Mouse (Mus musculus): ENCODE data around the gene Yju2. TPM values are rescaled to one million over a fixed set of nuclear protein-coding genes. Genes with fewer than 3 reads are reported as not detected.

Gene Yju2
- polyA plus RNA-seq, 1 experiment from 2014 or later, result 28.2 TPM

GRCm38 (mm10) chr17:55952447-55953027 lies 6.4 kb upstream of the Yju2 start, which contains the start of gene Ebi3:
Gene Ebi3 (plus strand): TSS chr17:55952640.
- H3K27me3 ChIP-seq, result peaks cover 31% of the 10 kb centered on the region
- H3K27ac ChIP-seq, result no peak within 1 kb of the TSS
- no peak within 1 kb of the TSS for H3K4me3 ChIP-seq (replicated peaks)
- no peaks in the 10 kb centered on the region for H3K9me3 ChIP-seq
- peaks cover 17% of the 10 kb centered on the region for H3K4me1 ChIP-seq (replicated peaks)
- whole genome bisulfite sequencing, result 78% methylated on average over 6 of the region's 6 CpGs
- H3K36me3 ChIP-seq, result no peaks in the 10 kb centered on the region
- ATAC-seq, result no peak
- H3K9ac ChIP-seq (replicated peaks), result no peak within 1 kb of the TSS
- H3K4me2 ChIP-seq (replicated peaks), result no peak within 1 kb of the TSS

GRCm38 (mm10) chr17:55953751-55954150 lies 5.1 kb upstream of the Yju2 start:
- Histone ChIP-seq H3K4me2 (replicated peaks) (no peak overlapping the region), H3K4me3 (replicated peaks) (no peak overlapping the region), H3K9me3 (no peaks in the 10 kb centered on the region), H3K9ac (replicated peaks) (no peak overlapping the region), H3K27me3 (peaks cover 31% of the 10 kb centered on the region), H3K36me3 (no peaks in the 10 kb centered on the region), H3K27ac (no peak overlapping the region), H3K4me1 (replicated peaks) (peaks cover 29% of the 10 kb centered on the region)
- WGBS, result 82% methylated on average over 6 of the region's 6 CpGs
- no peak for ATAC-seq

- H3K27ac ChIP-seq, result no peak overlapping the region
- 35% methylated on average over 16 of the region's 16 CpGs for WGBS
- no peak for ATAC-seq
- no peak overlapping the region for H3K4me3 ChIP-seq (replicated peaks)
- 0 out of 2 replicates have a peak overlapping the region, but pooled peaks have one; percentile 14 for H3K9ac ChIP-seq (replicated peaks)
- H3K9me3 ChIP-seq, result no peaks in the 10 kb centered on the region
- no peak overlapping the region for H3K4me2 ChIP-seq (replicated peaks)
- peaks cover 31% of the 10 kb centered on the region for H3K27me3 ChIP-seq
- H3K36me3 ChIP-seq, result no peaks in the 10 kb centered on the region
- H3K4me1 ChIP-seq (replicated peaks), result peaks cover 29% of the 10 kb centered on the region
Observed at GRCm38 (mm10) chr17:55954229-55954628, 4.7 kb upstream of the Yju2 start.

GRCm38 (mm10) chr17:55956129-55956528 lies 2.8 kb upstream of the Yju2 start:
- Histone ChIP-seq H3K4me1 (replicated peaks) (peaks cover 37% of the 10 kb centered on the region), H3K4me2 (replicated peaks) (peak overlapping the region; percentile 59), H3K36me3 (0 out of 2 replicates have a peak, but pooled peaks cover under 1% of the 10 kb centered on the region), H3K27me3 (peaks cover 22% of the 10 kb centered on the region), H3K27ac (peak overlapping the region; percentile 57), H3K9me3 (no peaks in the 10 kb centered on the region), H3K9ac (replicated peaks) (peak overlapping the region; percentile 67), H3K4me3 (replicated peaks) (peak overlapping the region; percentile 48)
- WGBS, result under 1% methylated on average over 26 of the region's 26 CpGs
- peak; percentile 24 for ATAC-seq

- WGBS, result 34% methylated on average over 6 of the region's 6 CpGs
- no peak for ATAC-seq
- Histone ChIP-seq H3K9me3 (no peaks in the 10 kb centered on the region), H3K27me3 (peaks cover 19% of the 10 kb centered on the region), H3K36me3 (peaks cover 5% of the 10 kb centered on the region), H3K4me1 (replicated peaks) (peaks cover 37% of the 10 kb centered on the region), H3K9ac (replicated peaks) (peak overlapping the region; percentile 67), H3K27ac (peak overlapping the region; percentile 57), H3K4me2 (replicated peaks) (peak overlapping the region; percentile 59), H3K4me3 (replicated peaks) (peak overlapping the region; percentile 48)
Observed at GRCm38 (mm10) chr17:55956591-55956990, 2.3 kb upstream of the Yju2 start.

- 0 out of 2 replicates have a peak overlapping the region, but pooled peaks have one; percentile 48 for H3K4me3 ChIP-seq (replicated peaks)
- H3K4me2 ChIP-seq (replicated peaks), result peak overlapping the region; percentile 59
- peak overlapping the region; percentile 57; the same call in 1 of the 2 replicates for H3K27ac ChIP-seq
- no peak overlapping the region for H3K9ac ChIP-seq (replicated peaks)
- H3K4me1 ChIP-seq (replicated peaks), result peaks cover 37% of the 10 kb centered on the region
- H3K36me3 ChIP-seq, result peaks cover 10% of the 10 kb centered on the region
- no peaks in the 10 kb centered on the region for H3K9me3 ChIP-seq
- peak; percentile 59 for ATAC-seq
- peaks cover 19% of the 10 kb centered on the region for H3K27me3 ChIP-seq
- 13% methylated on average over 9 of the region's 9 CpGs for WGBS
Observed at GRCm38 (mm10) chr17:55957168-55957567, 1.7 kb upstream of the Yju2 start.

GRCm38 (mm10) chr17:55957726-55958583 lies 944 bp upstream of the Yju2 start:
- WGBS, result 76% methylated on average over 13 of the region's 13 CpGs
- Histone ChIP-seq H3K9me3 (no peaks in the 10 kb centered on the region), H3K4me1 (replicated peaks) (peaks cover 37% of the 10 kb centered on the region), H3K9ac (replicated peaks) (peak overlapping the region; percentile 49), H3K4me2 (replicated peaks) (peak overlapping the region; percentile 59), H3K27ac (peak overlapping the region; percentile 92), H3K36me3 (peaks cover 15% of the 10 kb centered on the region), H3K27me3 (peaks cover 14% of the 10 kb centered on the region), H3K4me3 (replicated peaks) (peak overlapping the region; percentile 56)
- ATAC-seq, result no peak

GRCm38 (mm10) chr17:55958584-55958886 lies 364 bp upstream of the Yju2 start:
- Histone ChIP-seq H3K4me2 (replicated peaks) (peak overlapping the region; percentile 58), H3K36me3 (peaks cover 20% of the 10 kb centered on the region), H3K4me3 (replicated peaks) (peak overlapping the region; percentile 56), H3K9me3 (no peaks in the 10 kb centered on the region), H3K27ac (peak overlapping the region; percentile 92), H3K27me3 (peaks cover 14% of the 10 kb centered on the region), H3K9ac (replicated peaks) (peak overlapping the region; percentile 49), H3K4me1 (replicated peaks) (peaks cover 37% of the 10 kb centered on the region)
- no peak for ATAC-seq
- 34% methylated on average over 2 of the region's 2 CpGs for WGBS

GRCm38 (mm10) chr17:55959946-55960740 lies 1.2 kb downstream of the Yju2 start:
- peak overlapping the region; percentile 56 for H3K4me3 ChIP-seq (replicated peaks)
- H3K27me3 ChIP-seq, result peaks cover 3% of the 10 kb centered on the region; the same call in 1 of the 2 replicates
- peaks cover 37% of the 10 kb centered on the region for H3K4me1 ChIP-seq (replicated peaks)
- H3K9ac ChIP-seq (replicated peaks), result peak overlapping the region; percentile 59
- no peaks in the 10 kb centered on the region for H3K9me3 ChIP-seq
- 77% methylated on average over 10 of the region's 10 CpGs for WGBS
- H3K4me2 ChIP-seq (replicated peaks), result peak overlapping the region; percentile 58
- no peak for ATAC-seq
- peak overlapping the region; percentile 92 for H3K27ac ChIP-seq
- H3K36me3 ChIP-seq, result peaks cover 35% of the 10 kb centered on the region

GRCm38 (mm10) chr17:55960791-55961190 lies 1.9 kb downstream of the Yju2 start:
- H3K9ac ChIP-seq (replicated peaks), result no peak overlapping the region
- no peaks in the 10 kb centered on the region for H3K9me3 ChIP-seq
- no peaks in the 10 kb centered on the region for H3K27me3 ChIP-seq
- H3K4me1 ChIP-seq (replicated peaks), result peaks cover 34% of the 10 kb centered on the region
- no peak for ATAC-seq
- no peak overlapping the region for H3K4me3 ChIP-seq (replicated peaks)
- H3K27ac ChIP-seq, result no peak overlapping the region
- peaks cover 41% of the 10 kb centered on the region for H3K36me3 ChIP-seq
- H3K4me2 ChIP-seq (replicated peaks), result no peak overlapping the region

- peaks cover 25% of the 10 kb centered on the region for H3K4me1 ChIP-seq (replicated peaks)
- H3K36me3 ChIP-seq, result peaks cover 48% of the 10 kb centered on the region
- no peaks in the 10 kb centered on the region for H3K9me3 ChIP-seq
- no peak overlapping the region for H3K4me2 ChIP-seq (replicated peaks)
- H3K27me3 ChIP-seq, result no peaks in the 10 kb centered on the region
- ATAC-seq, result no peak
- no peak overlapping the region for H3K27ac ChIP-seq
- no peak overlapping the region for H3K9ac ChIP-seq (replicated peaks)
- WGBS, result 94% methylated on average over 7 of the region's 7 CpGs
- no peak overlapping the region for H3K4me3 ChIP-seq (replicated peaks)
Observed at GRCm38 (mm10) chr17:55961631-55962030, 2.7 kb downstream of the Yju2 start.

GRCm38 (mm10) chr17:55963171-55963570 lies 4.3 kb downstream of the Yju2 start:
- no peaks in the 10 kb centered on the region for H3K9me3 ChIP-seq
- peaks cover 61% of the 10 kb centered on the region for H3K36me3 ChIP-seq
- no peak overlapping the region for H3K9ac ChIP-seq (replicated peaks)
- H3K4me3 ChIP-seq (replicated peaks), result no peak overlapping the region
- peaks cover 22% of the 10 kb centered on the region for H3K4me1 ChIP-seq (replicated peaks)
- ATAC-seq, result no peak
- H3K4me2 ChIP-seq (replicated peaks), result no peak overlapping the region
- no peaks in the 10 kb centered on the region for H3K27me3 ChIP-seq
- 87% methylated on average over 14 of the region's 14 CpGs for WGBS
- H3K27ac ChIP-seq, result no peak overlapping the region
